Mouse (Mus musculus) embryonic facial prominence, embryonic 15.5 days (tissue): ENCODE measurements around the gene Pigu. TPM values are rescaled to one million over a fixed set of nuclear protein-coding genes. Genes with fewer than 3 reads are reported as not detected.

ENCODE experiments used
- ATAC-seq: fragments of 200-750 bp; cut with Nextera tagmentation; 2 replicates; pipeline ENCODE4 v1.8.0; 2017; ENCODE audit warnings: low read depth, moderate TSS enrichment; ENCODE audit not compliant: insufficient number of reproducible peaks, low FRiP score, low TSS enrichment
- H3K27ac ChIP-seq: fragments of 300-500 bp; sonication (generic); replicated peaks from 2 replicates; pipeline ENCODE4 v1.5.1; 2015; ENCODE audit warnings: mild to moderate bottlenecking, inconsistent platforms
- H3K27me3 ChIP-seq: fragments of 300-500 bp; sonication (generic); 2 replicates; pipeline ENCODE4 v1.6.1; 2015; ENCODE audit warnings: inconsistent platforms
- H3K36me3 ChIP-seq: fragments of 300-500 bp; sonication (generic); 2 replicates; pipeline ENCODE4 v1.6.1; 2015; ENCODE audit warnings: mild to moderate bottlenecking, inconsistent platforms
- H3K4me1 ChIP-seq: fragments of 300-500 bp; sonication (generic); 2 replicates; pipeline ENCODE4 v1.6.1; 2015; ENCODE audit warnings: inconsistent platforms
- H3K4me2 ChIP-seq: fragments of 300-500 bp; sonication (generic); replicated peaks from 2 replicates; pipeline ENCODE4 v1.6.1; 2015; ENCODE audit warnings: mild to moderate bottlenecking, inconsistent platforms
- H3K4me3 ChIP-seq: fragments of 300-500 bp; sonication (generic); replicated peaks from 2 replicates; pipeline ENCODE4 v1.5.1; 2015; ENCODE audit warnings: mild to moderate bottlenecking, inconsistent platforms
- H3K9ac ChIP-seq: fragments of 300-500 bp; sonication (generic); 2 replicates; pipeline ENCODE4 v1.6.1; 2015; ENCODE audit warnings: inconsistent platforms
- H3K9me3 ChIP-seq: fragments of 300-500 bp; sonication (generic); replicated peaks from 2 replicates; pipeline ENCODE4 v1.6.1; 2016; ENCODE audit warnings: inconsistent platforms
- WGBS: fragments of 180-500 bp; shearing (Covaris S2); methylation state at CpG from one replicate; pipeline ENCODE4 v1.1.7; 2015; 5-methylcytosine and 5-hydroxymethylcytosine counted together
- microRNA counts: library from miRNA; unstranded; fragments of <30 nt; microRNA quantifications from one replicate; lab custom pipeline; 2016
- microRNA-seq: library from miRNA; unstranded; fragments of <30 nt; microRNA quantifications from one replicate; pipeline ENCODE4, GENCODE M21; 2016; ENCODE audit warnings: borderline number of aligned reads
- polyA plus RNA-seq: library from polyadenylated mRNA; unstranded; fragments of >200 nt; fragmentation: Nextera tagmentation; extraction: Ambion mirVana; gene quantifications from 2 replicates; pipeline ENCODE4 v1.2.1, GENCODE M21; 2015

The Pigu gene
- polyA plus RNA-seq, 1 experiment from 2014 or later: 44.9 TPM

GRCm38 (mm10) chr2:155235746-155236361 lies 121.4 kb downstream of the Pigu start:
- Histone ChIP-seq H3K4me1 (peaks cover 15% of the 10 kb centered on the region), H3K9ac (peak overlapping the region; percentile 89), H3K27ac (peak overlapping the region; percentile 94), H3K4me3 (peak overlapping the region; percentile 88), H3K36me3 (0 out of 2 replicates have a peak, but pooled peaks cover 1% of the 10 kb centered on the region), H3K9me3 (no peaks in the 10 kb centered on the region), H3K4me2 (peak overlapping the region; percentile 71), H3K27me3 (no peaks in the 10 kb centered on the region)
- 2% methylated on average over 13 of the region's 13 CpGs for WGBS
- ATAC-seq: peak; percentile 90

MicroRNAs encoded within 50 kb of the gene (microRNA counts, 519-probe panel; counts per million panel counts)
- 2,097 counts per million, percentile 44 among the panel's probes with 10 or more counts for microRNA mmu-miR-695 (lab: Ali Mortazavi, UCI)

Small RNA genes lying within 50 kb of the gene (microRNA-seq; reads per million reads assigned to microRNA genes)
- not detected for gene Mir695

Other genes with a start within 250 kb of the Pigu start
- 52.0 and 52.6 TPM in 2 replicates for gene Itch, start 223.9 kb downstream of the Pigu start, polyA plus RNA-seq
- gene Dynlrb1, start 120.9 kb downstream of the Pigu start, polyA plus RNA-seq: 477 and 481 TPM in 2 replicates
- gene Map1lc3a, start 81.1 kb downstream of the Pigu start, polyA plus RNA-seq: 270 and 276 TPM in 2 replicates
- 22.8 and 26.0 TPM in 2 replicates for gene Trp53inp2, start 23.6 kb upstream of the Pigu start, polyA plus RNA-seq
- gene Ncoa6, start 116.5 kb upstream of the Pigu start, polyA plus RNA-seq: 16.9 and 19.9 TPM in 2 replicates
- gene Acss2, start 160.5 kb upstream of the Pigu start, polyA plus RNA-seq: 14.5 and 14.9 TPM in 2 replicates
- 13.5 and 17.8 TPM in 2 replicates for gene Ggt7, start 160.8 kb upstream of the Pigu start, polyA plus RNA-seq
- gene Gss, start 235.4 kb upstream of the Pigu start, polyA plus RNA-seq: 31.0 and 33.0 TPM in 2 replicates